Mouse (Mus musculus): Measurements from ENCODE around the gene Brap.

- TF ChIP-seq CTCF (IDR thresholded peaks at IDR 0.05; ENCODE audit: low read depth) (no peak), EP300 (optimal IDR thresholded peaks at IDR 0.05) (no peak)
Observed at GRCm38 (mm10) chr5:121612036-121612435, 48.3 kb upstream of the Brap start.
